Mouse (Mus musculus): Measurements from ENCODE around the gene Fam186b.

Fam186b gene

DNA sequence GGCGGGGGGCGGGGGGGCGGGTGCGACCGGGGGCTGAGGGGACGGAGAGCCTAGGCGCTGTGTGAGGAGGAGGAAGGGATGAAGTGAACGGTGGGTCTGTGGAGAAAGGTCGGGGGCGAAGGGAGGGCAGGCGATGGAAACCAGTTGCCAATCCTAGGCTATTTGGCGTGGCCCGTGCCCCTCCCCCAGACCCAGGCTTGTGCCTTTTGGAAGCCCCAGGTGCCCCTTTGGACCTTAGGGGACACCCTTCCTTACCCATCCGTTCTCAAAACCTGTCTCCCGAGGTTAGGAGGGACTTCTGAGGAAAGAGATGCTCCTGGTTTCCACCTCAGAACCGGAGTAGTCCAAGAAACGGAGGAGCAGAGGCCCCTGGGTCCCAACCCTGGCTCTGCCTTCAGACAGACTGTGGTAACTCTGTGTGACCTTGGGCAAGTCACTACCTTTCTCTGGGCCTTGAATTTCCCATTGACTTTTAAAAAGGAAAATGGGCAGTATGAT is at the start of gene Fam186b:
Gene Fam186b (minus strand): TSS at position 405 of the 498 bp plus-strand sequence.
- no peak for DNase-seq (ENCODE audit: low read depth, low spot score)

GRCm38 (mm10) chr15:99344961-99345360 is 49.3 kb upstream of the Fam186b start:
- no peak for DNase-seq (ENCODE audit: low read depth, low spot score)

DNA sequence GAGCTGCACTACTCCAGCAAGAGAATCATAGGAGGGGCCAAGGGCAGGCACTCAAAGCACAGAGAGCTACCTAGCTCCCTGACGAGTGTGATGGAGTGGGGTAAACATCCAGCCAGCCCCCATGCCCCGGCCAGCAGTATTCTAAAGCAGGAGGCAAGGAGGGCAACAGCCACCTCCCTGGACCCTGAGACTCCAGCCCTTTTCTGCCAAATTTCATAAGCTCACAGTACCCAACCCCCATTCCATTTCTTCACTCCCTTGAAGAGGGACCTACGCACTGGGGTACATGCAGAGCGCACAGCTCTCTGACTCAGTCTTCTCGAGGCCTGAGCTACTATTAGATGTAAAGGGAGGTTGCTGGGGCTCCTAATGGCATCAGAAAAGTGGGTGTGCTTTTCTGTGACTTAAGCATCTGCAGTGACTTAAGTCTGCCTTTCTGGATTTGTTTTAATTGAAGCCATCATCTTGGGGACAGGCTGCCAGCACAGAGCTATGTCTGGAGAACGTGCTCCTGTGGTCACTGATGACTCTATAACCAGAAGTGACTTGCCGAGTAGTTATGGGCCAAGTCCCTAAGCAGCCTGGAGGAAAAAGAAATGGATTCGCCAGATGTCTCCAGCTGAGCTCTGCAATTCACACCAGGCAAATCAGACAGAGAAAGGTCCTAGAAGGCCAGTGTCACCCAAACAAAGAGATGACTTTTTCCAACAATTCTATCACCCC is 48.6 kb upstream of the Fam186b start:
- DNase-seq (ENCODE audit: low read depth, low spot score), result no peak

DNA sequence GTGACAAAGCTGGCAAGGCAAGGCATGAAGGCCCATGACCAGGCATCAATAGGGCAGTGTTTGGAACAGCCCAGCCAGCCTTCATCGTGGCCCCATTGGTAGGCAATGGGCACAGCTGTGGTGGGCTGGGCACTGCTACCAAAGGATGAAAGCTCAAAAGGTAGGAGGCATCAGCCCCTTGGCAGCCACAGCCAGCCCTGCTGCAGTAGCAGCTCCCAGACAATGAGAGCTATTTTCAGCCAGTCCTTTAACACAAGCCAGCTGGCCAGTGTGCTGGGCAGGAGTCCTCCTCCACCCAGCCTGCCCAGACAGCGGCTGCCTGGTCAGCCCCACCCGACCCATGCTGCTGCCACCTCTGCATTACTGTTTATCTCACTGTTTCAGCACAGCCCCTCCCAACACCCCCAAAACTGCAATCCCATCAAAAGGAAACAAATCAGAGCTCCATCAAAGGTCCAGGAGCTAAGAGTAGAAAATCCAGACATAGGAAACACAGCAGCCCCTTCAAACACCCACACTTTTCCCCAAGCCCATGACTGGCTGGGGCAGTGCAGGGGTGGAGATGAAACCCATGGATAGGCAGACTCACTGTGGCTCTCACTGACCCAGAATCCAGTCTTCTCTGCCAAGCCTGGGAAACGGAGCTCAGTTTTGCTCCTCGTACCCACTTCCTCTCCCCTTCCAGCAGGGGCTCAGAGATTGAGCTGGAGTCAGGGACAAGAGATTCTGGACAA is 47.9 kb upstream of the Fam186b start:
- no peak for DNase-seq (ENCODE audit: low read depth, low spot score)

DNA sequence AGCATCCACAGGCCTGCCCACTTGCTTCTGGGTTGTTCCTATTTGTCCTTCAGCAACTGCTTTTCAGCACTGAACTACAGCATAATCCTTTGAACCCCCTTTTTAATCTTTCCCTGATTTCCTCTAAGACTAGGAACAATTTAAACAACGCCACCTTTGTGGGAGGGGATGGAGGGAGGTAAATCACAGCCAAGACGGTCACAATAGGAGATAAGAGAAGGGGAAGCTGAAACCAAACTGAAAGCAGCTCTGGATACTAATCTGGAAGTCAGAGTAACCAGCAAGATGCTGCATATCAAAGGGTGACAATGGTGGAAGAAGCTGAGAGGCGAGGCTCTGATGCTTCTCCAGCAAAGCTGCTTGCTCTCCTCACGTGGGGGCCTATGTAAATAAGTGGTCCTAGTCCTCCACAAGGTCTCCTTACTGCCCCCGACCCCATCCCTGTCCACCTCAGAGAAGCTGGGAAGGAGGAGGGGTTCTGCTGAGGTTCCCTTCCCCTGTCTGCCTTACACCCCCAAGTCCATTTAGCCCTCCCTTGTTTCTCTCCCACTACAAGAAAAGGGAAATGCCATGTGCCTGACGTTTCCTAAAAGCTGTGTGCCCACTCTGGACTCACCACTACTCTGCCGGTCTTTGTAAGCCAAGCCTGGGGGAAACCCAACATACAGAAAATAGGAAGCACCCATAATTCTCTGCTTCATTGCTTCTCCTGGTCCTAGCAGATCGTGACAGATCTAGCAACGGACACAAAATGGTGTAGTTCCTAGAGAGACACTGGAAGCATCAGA is 46.7 kb upstream of the Fam186b start:
- DNase-seq (ENCODE audit: low read depth, low spot score), result peak; percentile 42

DNA sequence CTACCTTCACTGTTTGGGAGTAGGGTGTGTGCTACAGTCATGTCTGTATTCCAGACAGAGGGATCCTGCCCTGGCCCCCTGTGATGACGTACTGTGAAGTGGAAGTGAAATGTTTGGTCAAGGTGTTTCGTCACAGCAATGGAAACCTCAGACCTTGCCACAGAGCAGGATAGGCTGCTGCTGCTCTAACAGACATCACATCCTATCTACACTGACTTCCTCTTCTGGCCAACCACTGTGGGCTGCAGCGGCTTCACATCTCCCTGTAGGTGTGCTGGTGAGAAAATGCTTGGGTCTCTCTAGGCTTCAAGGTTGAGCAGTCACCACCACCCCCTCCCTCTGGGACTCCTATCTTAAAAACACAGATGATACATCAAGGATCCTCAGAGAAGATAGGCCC is 45.4 kb upstream of the Fam186b start:
- peak; percentile 83 for DNase-seq (ENCODE audit: low read depth, low spot score)

DNA sequence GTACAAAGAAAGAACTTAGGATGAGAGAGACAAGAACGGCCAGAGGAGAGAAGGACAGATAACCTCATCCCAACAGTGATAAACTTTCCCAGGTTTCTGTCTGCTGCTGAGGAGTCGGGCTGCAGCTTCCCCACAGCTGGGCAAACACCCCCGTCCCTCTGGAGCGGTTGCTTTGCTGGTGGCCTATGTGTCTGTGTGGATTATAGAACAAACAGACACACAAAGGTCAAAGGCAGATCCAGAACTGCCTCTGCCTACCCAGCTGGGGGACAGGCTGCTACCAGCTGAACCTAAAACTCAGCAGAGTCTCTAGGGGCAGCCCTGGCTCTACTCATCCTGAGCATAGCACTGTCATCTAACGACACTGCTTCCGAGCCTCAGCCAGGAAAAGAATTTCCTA is 44.0 kb upstream of the Fam186b start:
- DNase-seq (ENCODE audit: low read depth, low spot score), result no peak

GRCm38 (mm10) chr15:99338916-99339315 is 43.2 kb upstream of the Fam186b start:
- no peak for DNase-seq (ENCODE audit: low read depth, low spot score)

DNA sequence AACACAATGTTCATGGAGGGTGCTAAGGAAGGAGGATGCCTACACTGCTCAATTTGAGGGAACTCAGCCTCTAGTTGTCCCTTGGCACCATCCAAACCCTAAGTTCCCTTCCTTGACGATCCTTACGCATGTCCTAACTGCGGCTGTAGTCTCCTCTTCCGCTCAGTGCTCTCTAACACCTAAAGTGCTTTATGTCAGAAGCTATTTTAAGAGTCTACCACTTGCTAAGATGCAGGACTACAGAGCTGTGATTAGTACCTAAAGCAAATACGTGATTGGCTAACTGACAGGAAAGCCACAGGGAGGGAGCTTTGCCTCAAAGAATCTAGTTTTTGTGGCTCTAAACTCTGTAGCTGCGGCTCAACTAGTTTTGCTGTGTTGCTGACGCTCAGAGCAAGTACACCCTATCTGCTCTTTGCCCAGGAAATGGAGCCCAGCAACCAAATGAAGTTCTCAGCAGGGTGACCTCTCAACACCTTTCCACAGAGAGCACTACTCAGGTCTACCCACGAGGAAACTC is 40.2 kb upstream of the Fam186b start:
- no peak for DNase-seq (ENCODE audit: low read depth, low spot score)

DNA sequence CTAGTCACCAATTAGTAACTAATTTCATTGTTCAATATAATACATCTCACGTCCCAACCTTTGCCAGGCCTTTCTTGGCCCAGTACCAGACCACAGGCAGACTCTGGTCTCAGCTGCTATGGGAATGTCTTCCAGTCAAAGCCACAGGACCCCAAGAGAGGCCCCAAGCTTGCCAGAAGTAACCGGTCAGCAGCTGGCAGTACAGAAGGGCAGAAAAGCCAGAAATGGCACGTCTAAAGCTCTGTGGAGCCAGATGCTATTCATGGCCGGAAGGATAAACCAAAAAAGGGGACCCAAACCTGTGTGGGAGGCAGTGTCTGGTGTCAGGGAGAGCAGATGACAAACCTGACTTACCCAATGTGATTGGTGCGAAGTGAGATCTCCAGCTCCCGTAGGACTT is 38.8 kb upstream of the Fam186b start:
- no peak for DNase-seq (ENCODE audit: low read depth, low spot score)

DNA sequence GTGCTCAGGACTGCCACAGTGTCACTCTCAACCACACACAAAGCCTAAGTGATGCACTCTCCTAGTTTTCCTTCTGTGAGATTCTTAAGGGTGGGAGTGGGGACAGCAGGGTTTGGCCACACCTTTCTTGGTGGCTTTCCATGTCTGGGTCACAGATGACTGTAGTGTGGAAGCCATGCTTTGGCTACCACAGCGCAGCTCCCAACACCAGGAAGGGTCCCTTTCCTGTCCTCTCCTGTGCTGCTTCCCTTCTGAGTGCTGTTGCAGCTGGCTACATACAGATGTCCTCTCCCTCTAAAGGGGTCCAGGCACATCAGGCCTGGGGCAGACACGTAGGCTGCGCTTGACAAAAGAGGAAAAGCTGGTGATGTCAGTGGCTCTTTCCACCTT is 38.0 kb upstream of the Fam186b start:
- DNase-seq (ENCODE audit: low read depth, low spot score), result no peak

DNA sequence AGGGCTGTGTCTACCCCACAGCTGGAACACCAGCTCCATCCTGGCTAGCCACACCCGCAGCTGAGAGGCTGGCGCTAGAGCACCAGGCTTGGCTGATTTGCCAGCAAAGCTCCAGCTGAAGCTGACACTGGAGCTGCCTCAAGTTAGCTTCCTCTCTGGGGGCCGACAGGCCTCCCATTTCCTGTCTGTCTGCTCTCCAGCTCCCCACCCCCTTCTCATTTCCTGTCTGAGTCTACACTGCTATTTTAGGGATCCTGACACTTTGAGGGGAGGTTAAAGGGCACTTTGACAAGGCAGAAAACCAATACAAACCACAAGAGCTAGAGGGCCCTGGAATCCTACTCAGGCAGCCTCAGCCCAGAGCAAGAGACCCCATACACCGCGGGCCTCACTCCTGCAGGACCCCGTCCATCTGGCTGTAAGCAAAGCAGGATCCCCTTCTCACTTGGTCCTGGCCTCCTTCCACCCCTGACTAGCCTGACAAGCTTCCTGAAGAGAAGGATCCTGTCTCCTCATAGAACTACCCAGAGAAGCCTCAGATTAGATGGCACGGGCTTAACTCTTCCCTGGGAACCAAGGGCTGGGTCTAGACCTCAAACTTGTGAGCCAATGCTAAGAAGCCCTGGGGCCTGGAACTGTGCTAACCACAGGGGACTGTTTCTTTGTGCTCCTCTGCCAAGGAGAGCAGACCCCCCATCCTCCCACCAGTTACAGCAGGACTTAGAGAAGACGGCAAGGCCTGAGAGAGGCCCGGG is 37.4 kb upstream of the Fam186b start:
- DNase-seq (ENCODE audit: low read depth, low spot score), result peak; percentile 86

GRCm38 (mm10) chr15:99332111-99332510 is 36.4 kb upstream of the Fam186b start:
- no peak for DNase-seq (ENCODE audit: low read depth, low spot score)

DNA sequence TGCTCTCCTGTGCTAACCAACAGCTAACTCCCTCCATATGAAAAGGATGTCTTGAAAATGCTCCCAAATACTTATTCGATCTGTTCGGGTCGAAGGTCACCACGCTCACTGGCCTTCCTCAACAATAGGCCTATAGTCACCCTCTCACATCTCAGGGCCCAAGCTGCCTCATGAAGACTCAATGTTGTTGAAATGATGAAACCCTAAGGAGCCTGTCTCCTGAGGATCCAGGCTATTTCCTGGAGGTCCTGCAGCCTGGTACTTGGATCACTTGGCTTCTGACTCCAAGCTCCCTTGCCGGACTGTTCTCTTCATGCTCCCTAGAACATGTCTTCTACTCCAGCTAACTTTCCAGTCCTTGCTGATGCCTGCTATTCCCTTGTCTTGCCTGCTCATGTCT is 35.7 kb upstream of the Fam186b start:
- DNase-seq (ENCODE audit: low read depth, low spot score), result no peak

DNA sequence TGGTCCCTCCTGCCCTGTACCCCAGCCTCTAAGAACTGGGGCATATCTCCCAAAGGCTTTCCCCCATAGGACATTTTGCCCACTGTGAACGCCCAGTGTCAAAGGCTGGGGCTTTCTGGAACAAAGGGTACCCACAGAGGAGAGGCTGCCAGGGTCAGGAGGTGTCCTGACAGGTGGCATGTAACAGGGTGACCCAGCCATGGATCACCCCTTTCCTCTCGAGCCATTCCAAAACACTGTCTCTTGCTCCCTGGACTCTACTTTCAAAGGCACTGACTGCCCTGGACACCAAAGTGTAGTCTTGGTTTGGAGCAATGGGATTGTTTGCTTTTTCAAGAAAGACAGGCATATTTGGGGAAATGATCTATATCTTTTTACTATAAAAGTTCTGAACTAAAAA is 34.6 kb upstream of the Fam186b start:
- DNase-seq (ENCODE audit: low read depth, low spot score), result no peak

DNA sequence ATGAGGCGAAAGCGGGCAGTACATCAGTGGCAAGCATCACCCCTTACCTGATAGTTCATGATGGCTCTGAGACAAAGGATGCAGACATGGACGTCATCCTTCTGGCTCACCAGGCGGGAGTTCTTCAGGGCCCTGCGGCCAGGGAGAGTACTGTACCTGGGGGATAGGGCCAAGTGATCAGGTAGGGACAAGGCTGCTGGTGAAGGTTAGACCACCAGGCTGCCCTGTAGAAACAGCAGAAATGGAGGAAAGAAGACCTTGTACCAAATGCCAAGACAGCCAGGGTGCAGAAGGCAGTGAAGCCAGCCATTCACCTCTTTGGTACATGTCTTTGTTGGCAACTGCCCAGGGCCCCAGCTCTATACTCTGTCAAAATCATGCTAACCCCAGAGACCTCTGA is 32.3 kb upstream of the Fam186b start:
- DNase-seq (ENCODE audit: low read depth, low spot score), result no peak

DNA sequence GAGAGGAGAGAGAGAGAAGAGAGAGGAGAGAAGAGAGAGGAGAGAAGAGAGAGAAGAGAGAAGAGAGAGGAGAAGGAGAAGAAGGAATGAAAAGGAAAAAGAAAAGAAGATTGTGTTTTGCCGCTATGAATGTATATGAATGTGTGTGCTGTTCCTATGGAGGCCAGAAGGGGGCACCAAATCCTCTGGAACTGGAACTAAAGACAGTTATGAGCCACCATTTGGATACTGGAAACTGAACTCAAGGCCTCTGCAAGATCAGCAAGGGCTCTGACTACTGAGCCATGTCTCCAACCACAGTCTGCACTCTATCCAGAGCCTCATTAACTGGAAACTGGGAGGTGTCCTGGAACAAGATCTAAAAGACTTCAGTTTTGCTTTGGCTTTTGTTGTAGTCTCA is 31.3 kb upstream of the Fam186b start:
- peak; percentile 71 for DNase-seq (ENCODE audit: low read depth, low spot score)

- no peak for DNase-seq (ENCODE audit: low read depth, low spot score)
Observed at GRCm38 (mm10) chr15:99326407-99326806, 30.7 kb upstream of the Fam186b start.

DNA sequence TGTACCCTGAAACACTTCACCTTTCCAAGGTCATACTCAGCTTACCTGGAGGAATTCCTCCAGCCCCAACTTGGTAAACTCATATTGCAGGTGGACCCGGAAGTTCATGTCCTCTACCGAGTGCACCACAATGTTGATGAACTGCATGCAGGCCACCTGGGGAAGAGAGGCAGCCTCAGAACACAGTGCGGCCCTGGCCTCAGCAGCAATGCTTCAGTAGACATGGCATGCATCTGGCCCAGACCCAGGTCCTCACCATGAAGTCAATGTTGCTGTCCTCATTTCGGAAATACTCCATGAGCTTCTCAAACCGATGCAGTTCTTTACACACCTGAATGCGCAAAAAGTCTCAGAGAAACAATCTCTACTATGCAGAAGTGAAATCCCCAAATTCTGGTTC is 29.9 kb upstream of the Fam186b start:
- DNase-seq (ENCODE audit: low read depth, low spot score), result no peak

- DNase-seq (ENCODE audit: low read depth, low spot score), result no peak
Observed at GRCm38 (mm10) chr15:99324151-99324550, 28.5 kb upstream of the Fam186b start.

DNA sequence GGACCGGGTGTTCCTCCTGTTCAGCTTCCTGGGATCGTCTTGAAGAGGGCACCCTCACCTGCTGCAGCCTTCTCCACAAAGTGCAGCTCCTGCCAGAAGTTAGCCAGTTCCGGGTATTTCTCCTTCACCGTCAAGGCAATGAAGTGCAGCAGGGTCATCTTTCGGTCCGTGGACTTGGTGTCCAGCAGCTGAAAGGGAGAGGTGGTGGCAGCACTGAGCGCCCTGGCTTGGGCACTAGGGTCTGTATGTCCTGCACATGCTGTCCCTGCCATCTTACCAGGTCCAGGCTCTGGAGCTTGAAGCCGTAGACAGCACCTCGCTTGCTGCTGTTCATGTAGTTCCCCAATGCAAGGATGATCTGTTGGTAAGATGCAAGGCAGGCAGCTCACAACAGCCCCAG is 25.3 kb upstream of the Fam186b start:
- no peak for DNase-seq (ENCODE audit: low read depth, low spot score)

Data from A20 (cell line).